Mouse (Mus musculus) gastrocnemius, postnatal 25 days (tissue): Measurements from ENCODE around the gene Traf5. TPM values are rescaled to one million over a fixed set of nuclear protein-coding genes. Genes with fewer than 3 reads are reported as not detected.

Experiments
- DNase-seq: peaks from one replicate; pipeline ENCODE4 v3.0.0; 2022
- total RNA-seq, 2 experiments: library from RNA; stranded (reverse); gene quantifications; 1 replicate in 1 of 2; 2 replicates in 1 of 2; pipeline ENCODE4 v1.2.3; 2021

The Traf5 gene
- total RNA-seq, 2 experiments from 2014 or later = 2.3 to 3.1 TPM

DNA sequence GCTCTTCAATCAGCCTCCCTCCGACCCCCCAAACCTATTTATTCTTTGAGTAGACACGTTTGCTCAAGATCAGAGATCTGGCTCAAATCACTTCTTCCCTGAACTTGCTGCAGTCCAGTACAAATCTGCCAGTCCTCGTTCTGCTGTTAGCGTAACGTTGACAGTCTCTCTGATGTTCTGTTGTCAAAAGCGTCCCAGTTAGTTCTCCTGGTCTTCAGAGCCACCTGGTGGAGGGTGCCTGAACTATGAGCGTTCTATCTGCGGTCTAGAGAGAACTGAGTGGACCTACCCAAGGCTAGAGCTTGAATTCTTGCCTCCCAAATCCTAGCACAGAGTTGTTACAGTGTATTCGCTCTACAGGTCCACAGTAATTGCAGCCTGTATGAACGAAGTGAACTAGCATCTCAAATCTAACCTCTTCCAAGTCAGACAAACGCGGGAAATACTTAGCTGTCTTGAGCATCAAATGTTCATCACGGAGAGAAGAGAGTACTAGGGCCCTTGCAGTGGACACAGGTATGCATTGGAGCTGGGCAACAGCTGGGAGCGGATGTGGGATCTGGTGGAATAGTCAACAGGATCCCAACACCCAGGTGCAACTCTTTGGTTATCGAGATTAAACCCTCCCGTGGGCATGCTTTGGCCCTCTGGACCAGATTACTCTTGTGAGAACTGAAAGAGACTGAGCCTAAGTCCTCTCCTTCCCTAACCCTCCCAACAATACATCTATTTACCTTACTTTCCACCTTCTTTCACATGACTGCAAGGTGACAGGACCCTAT is 711 bp upstream of the Traf5 start:
- DNase-seq = peak; percentile 73

- no peak for DNase-seq
These were observed 1.4 kb downstream of the Traf5 start for GRCm38 (mm10) chr1:192090689-192091567.

DNA sequence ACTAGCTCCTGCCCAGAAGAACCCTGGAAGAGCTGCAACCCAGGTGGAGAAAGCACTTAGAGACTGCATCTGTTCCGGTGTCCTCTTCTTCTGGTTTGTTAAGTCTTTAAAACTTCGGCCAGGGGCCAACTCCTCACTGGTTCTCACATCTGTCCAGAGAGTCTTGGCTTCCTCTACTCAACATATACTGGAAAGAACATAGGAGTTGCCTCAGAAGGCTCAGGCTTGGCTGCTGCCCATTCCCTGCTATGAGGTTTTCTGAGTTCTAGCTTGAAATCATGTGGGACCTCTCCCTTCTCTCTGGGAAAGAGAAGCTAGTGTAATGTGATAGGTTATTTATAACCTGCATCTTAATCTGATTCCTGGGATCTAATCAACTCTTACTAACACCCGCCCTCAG is 2.1 kb downstream of the Traf5 start:
- no peak for DNase-seq

DNA sequence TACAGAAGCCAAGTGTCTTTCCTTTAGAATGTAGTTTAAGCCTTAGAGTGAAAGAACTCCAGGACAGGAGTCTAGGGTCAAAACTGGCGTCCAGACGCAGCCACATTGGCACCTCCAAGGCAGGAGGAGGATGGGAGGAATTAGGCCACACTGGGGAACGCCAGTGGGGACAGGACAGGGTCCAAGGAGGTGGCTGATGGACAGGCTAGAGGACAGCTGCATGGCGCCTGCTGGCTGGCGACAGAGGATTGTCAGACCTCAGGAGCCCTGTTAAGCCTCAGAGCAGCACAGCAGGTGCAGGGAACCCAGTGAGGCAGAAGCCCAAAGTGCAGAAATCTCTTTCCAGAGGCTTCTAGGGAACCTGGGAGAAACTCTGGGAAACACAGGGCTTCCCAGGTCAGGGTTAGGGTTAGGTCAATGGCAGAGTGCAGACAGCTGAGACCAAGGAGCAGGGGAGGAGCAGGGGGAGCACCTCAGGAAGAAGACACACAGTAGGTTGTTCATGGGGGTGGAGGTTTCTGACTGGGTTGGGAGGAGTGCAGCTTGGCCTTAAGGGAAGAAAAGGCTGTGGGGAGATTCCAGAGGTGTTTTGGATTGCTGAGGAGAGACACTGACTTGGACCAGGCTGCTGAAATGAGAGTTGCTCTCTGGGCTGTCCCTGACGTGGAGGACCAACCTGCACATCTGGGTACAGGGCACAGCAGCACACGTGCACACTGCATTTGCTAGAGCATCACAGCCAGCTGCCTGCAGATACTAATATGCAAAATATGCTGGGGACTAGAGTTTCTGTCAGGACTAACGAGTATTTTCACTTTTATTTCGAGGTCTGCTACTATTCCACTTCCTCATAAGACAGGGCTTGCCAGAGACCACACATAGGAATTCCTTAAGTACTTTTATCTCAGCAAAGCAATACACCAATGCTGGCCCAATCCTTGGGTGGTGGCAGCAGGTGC is 2.9 kb downstream of the Traf5 start:
- DNase-seq = no peak

DNA sequence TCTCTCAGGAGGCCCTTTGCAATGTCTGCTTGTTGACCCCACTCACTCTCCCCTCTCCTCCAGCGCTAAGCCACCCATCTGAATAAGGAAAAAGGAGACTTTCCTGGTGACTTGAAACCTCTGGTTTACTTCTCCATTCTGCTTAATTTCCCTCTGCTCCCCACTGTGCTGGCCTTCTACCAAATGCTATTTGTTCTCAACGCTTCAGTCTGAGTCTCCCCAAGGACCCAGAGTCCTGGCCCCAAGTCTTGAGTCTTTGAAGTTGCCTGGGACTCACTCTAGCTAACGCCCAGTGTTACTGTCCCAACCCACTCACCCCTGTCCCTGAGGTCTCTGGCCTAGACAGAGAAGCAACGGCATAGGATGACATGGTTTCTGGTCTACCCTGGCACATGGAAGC is 4.3 kb downstream of the Traf5 start:
- peak; percentile 37 for DNase-seq

DNA sequence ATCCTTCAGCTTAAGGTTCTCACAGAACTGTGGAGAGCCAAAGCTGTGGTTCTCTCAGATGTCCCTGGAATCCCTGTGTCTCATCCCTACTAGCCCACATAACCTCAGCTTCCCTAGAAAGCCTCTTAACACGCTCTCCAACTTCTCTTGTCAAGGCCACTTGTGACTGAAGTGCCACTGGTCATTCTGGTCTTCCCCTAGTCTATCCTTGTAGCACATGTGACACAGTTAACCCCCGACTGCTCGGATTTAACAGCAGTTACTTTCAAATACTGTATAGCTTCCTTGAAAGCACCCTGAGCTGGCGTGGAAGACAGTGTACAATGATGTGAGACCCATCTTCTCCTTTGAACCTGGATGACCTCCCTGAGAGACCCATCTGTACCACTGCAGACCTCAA is 5.3 kb downstream of the Traf5 start:
- DNase-seq = no peak

DNA sequence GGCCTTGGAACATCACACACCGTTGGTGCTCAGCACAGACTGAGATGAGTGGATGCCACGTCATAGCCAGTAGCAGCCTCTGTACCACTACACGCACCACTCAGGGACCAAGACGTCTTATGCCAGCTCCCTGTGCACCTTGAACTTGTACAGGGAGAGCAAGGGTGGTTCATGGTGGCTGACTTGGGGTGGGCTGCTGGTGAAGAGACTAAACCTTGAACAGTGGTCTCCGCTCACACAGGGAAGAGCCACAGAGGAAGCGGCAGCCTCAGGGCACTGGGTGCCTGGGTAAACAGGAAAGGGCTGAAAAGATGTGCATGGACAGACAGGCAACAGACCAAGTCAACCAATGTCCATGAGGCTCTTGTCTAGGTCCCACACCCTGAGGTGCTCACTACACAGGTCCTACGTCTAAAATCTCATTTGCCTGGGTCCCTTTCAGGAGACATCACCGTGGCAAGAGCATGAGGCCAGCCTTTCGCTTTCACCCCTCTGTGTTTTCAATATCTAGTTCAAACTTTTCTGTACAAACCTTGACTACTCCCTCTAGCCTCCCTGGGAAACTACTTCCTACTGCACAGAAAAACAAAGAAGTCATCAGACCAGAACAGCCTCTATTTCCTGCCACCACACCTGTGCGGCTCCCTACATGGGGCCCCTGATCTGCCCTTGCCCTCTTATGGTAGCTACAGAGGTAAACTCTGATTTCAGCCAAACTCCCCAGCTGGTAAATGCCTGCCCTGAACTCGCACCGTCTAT is 5.9 kb downstream of the Traf5 start:
- no peak for DNase-seq

DNA sequence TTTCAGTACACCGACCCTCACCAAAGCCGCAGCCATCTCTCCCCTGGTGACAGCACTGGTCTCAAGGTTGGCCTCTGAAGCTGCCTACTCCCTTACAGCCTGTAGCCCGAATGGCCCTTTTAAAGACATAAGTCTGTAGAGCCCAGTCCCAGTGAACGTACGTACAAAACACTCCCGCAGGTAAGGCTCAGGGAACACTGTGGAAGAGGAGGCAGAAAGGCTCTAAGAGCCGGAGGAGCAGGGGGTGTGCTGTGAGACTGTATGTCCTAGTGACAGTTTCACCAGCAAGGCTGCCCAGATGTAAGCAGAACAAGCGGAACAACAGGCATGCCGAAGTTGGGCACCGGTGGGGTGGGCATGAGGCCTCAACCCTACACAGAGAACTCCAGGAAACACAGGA is 7.1 kb downstream of the Traf5 start:
- no peak for DNase-seq

GRCm38 (mm10) chr1:192082646-192083045 is 9.7 kb downstream of the Traf5 start:
- no peak for DNase-seq

GRCm38 (mm10) chr1:192081129-192081528 is 11.2 kb downstream of the Traf5 start:
- DNase-seq = no peak

- DNase-seq = no peak
These were observed 13.2 kb downstream of the Traf5 start for GRCm38 (mm10) chr1:192079121-192079520.

DNA sequence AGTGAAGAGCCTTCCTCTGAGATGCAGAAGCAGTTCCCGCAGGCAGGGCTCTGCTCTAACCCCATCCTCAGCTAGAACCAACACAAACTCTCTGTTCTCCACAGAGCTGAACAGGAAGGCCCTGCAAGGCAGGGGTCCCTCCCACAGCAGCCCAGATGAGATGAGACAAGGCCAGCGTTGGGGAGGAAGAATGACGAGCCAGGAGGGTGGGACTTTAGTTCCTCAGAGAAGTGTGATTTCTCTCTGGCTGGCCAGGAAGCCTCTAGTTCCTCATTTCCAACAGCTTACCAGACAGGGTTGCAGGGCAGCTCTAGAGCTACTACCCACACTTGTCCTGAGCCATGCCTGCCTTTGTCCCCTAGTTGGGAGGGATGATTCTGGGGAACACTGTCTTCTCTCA is 14.0 kb downstream of the Traf5 start:
- DNase-seq = peak; percentile 62

DNA sequence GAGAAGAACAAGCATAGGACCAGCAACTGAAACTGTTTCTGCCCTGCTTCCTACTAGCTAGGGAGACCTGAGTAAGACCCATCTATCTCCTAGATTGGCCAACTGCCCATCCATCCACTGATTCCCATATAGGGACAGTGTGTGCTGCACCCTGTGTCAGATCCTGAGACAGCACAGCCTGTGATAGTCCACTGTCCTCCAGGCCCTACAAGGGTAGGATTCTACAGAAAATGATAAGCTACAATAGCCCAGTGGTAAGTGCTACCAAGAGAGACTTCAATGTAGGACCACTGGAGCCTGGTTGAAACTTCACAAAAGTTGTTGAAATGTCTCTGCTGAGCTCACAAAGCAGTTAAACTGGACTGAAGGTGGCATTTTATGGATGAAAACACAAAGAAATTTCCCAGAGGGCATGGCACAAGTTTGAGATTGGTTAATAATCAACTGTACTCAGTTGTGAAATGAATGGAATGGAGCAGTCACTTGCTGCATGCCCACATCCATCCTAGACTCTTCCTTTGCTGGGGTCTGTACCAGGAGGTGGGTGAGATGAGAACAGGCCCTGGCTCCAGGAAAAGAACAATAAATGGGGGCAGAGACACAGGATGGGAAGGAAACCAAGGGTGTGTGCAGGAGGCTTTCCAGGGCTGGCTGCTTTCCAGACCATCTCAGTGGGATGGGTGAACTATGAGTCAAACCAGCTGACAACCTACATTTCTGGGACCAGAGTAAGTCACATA is 15.4 kb downstream of the Traf5 start:
- peak; percentile 31 for DNase-seq

DNA sequence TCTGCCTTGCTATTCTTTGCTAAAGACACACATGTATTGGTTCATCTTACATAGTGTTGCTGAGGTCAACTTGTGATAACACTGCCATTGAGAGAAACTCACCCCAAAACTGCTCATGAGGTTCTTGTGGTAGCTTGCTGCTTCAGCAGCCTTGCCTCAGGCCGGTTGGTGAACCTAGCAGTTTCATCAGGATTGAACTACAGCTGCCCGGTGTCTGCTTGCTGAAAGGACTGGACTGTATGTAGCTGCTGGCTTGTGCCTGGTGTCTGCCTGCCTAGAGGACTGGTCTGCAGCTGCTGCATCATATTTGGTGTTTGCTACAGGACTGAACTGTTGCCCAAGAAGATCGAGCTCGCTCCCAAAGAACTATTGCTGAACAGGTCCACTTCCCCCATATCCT is 16.3 kb downstream of the Traf5 start:
- DNase-seq = no peak

GRCm38 (mm10) chr1:192074824-192075223 is 17.5 kb downstream of the Traf5 start:
- no peak for DNase-seq

DNA sequence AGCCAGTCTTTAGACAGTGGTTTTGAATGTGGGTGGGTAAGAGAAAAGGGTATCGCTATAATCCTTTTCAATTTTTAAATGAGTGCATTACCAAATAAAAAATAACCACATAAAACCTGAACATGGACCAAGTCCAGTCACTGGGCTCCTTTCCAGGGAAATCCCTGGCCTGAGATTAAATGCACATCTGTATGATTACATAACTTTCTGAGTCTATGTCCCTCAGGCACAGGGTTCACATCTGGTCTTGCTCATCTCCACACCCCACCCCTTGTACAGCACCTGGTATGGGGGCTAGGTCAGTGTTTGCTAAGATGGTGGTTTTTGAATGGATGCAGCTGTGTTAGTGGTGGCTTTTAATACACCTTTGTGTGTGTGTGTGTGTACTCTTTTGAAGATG is 19.9 kb downstream of the Traf5 start:
- peak; percentile 38 for DNase-seq

GRCm38 (mm10) chr1:192070618-192071051 is 21.7 kb downstream of the Traf5 start:
- DNase-seq = peak; percentile 47

GRCm38 (mm10) chr1:192069971-192070591 is 22.3 kb downstream of the Traf5 start:
- DNase-seq = peak; percentile 55

DNA sequence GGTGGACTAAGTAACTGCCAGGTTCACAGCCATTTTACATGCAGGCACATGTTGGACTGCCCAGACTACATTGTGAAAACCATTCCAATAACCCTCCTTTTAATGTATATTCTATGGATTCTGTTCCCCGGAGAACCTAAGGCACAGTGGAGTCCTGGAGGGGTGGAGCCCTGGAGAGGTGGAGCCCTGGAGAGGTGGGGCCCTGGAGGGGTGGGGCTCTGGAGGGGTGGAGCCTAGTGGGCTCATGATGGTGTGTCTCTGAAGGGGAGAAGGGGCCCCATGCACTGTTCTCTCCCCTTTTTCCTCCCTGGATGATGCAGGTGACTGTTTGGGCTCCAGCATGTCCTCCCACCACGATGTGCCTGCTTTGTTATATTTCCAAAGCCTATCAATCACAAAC is 24.2 kb downstream of the Traf5 start:
- DNase-seq = no peak

DNA sequence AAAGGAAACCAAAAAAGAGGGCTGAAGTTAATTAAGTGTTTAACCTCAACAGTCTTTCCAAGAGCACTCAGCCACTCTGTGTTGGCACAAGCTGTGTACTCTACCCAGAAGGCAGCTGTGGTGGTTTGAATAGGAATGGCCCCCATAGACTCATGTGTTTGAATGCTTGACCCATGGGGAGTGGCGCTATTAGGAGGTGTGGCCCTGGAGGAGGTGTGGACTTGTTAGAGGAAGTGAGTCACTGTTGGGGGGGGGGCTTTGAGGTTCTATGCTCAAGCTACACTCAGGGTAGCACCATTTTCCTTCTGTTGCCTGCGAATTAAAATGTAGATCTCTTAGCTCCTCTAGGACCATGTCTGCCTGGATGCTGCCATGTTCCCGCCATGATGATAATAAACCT is 25.4 kb downstream of the Traf5 start:
- DNase-seq = no peak
